In the genomic region with DNA sequence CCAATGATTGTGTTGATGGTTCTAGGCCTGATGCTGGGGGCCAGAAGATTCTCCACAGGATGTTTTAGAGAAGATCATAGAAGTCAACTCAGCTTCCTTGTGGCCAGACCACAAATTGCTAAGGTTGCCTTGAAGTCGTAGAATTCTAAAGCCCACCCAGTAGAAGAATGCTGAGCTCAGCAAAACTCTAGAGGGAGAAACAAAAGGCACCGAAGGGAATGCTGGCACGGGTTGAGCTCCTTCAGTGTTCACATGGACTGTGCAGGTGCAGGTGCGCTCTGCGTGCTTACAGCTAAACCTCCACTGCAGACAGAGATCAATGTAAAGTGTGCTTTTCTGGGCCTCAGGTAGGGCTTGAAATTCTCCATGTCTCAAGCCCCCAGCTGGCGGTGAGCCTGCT, we compare ENCODE assay signal across 14 mouse cellular contexts.
"Had no signal": no experiment of that assay in that cellular context is flagged by ENCODE, and none has a peak within 500 bp of the region (broad histone marks: within the 10 kb centered on the region; RNA-seq: fewer than 3 reads in every experiment).

No protein-coding gene starts in this region.

- H3K4me1 ChIP-seq: limb, embryonic 15.5 days; liver, embryonic 12.5 days; stomach, embryonic 15.5 days had no signal

- H3K9ac ChIP-seq: limb, embryonic 15.5 days; liver, embryonic 12.5 days; lung, embryonic 15.5 days; midbrain, embryonic 13.5 days; neural tube, embryonic 13.5 days; stomach, embryonic 15.5 days had no signal

- H3K27ac ChIP-seq: limb, embryonic 15.5 days; liver, embryonic 12.5 days; lung, embryonic 15.5 days; midbrain, embryonic 13.5 days; neural tube, embryonic 13.5 days; stomach, embryonic 15.5 days had no signal

- H3K4me2 ChIP-seq: limb, embryonic 15.5 days; liver, embryonic 12.5 days; lung, embryonic 15.5 days; midbrain, embryonic 13.5 days; neural tube, embryonic 13.5 days; stomach, embryonic 15.5 days had no signal

- H3K27me3 ChIP-seq: lung, embryonic 15.5 days; midbrain, embryonic 13.5 days; neural tube, embryonic 13.5 days; stomach, embryonic 15.5 days had no signal

- H3K9me3 ChIP-seq: limb, embryonic 15.5 days; liver, embryonic 12.5 days; lung, embryonic 15.5 days; midbrain, embryonic 13.5 days; neural tube, embryonic 13.5 days; stomach, embryonic 15.5 days had no signal

- ATAC-seq: intestine, postnatal 0 days; liver, embryonic 12.5 days; midbrain, embryonic 13.5 days had no signal

- DNase-seq: kidney, adult 8-10 months; kidney, postnatal 25 days; layer of hippocampus, adult 9-11 months; layer of hippocampus, postnatal 36 days; retina, postnatal 1 day; right cerebral cortex, postnatal 14 days had no signal

- H3K36me3 ChIP-seq: limb, embryonic 15.5 days; liver, embryonic 12.5 days; lung, embryonic 15.5 days; midbrain, embryonic 13.5 days; neural tube, embryonic 13.5 days; stomach, embryonic 15.5 days had no signal

- H3K4me3 ChIP-seq: limb, embryonic 15.5 days; liver, embryonic 12.5 days; lung, embryonic 15.5 days; midbrain, embryonic 13.5 days; myocyte; neural tube, embryonic 13.5 days; stomach, embryonic 15.5 days had no signal
